Mouse (Mus musculus) limb, embryonic 14.5 days (tissue): ENCODE results near the gene Osbp2. TPM values are rescaled to one million over a fixed set of nuclear protein-coding genes. Genes with fewer than 3 reads are reported as not detected.

Experiments
- ATAC-seq: fragments of 200-750 bp; cut with Nextera tagmentation; 2 replicates; pipeline ENCODE4 v1.8.0; 2017; ENCODE audit warnings: low read depth, moderate number of reproducible peaks, moderate TSS enrichment; ENCODE audit not compliant: low FRiP score
- DNase-seq: peaks from one replicate; pipeline ENCODE4 v3.0.0-alpha.2; 2015; ENCODE audit warnings: low spot score
- H3K27ac ChIP-seq: fragments of 300-500 bp; sonication (generic); replicated peaks from 2 replicates; pipeline ENCODE4 v1.5.1; 2014; ENCODE audit warnings: low read depth, mild to moderate bottlenecking, low read length, moderate library complexity, mixed read lengths
- H3K27me3 ChIP-seq: fragments of 300-500 bp; sonication (generic); 2 replicates; pipeline ENCODE4 v1.6.1; 2014; ENCODE audit warnings: low read length, mixed read lengths; ENCODE audit not compliant: control insufficient read depth, insufficient read depth
- H3K36me3 ChIP-seq: fragments of 300-500 bp; sonication (generic); 2 replicates; pipeline ENCODE4 v1.6.1; 2014; ENCODE audit warnings: mild to moderate bottlenecking, low read length, moderate library complexity, mixed read lengths; ENCODE audit not compliant: control insufficient read depth, insufficient read depth
- H3K4me1 ChIP-seq: fragments of 300-500 bp; sonication (generic); 2 replicates; pipeline ENCODE4 v1.6.1; 2014; ENCODE audit warnings: antibody characterized with exemption, low read length, mixed read lengths; ENCODE audit not compliant: control insufficient read depth, insufficient read depth
- H3K4me2 ChIP-seq: fragments of 300-500 bp; sonication (generic); replicated peaks from 2 replicates; pipeline ENCODE4 v1.6.1; 2014; ENCODE audit warnings: low read depth, mild to moderate bottlenecking, low read length, moderate library complexity; ENCODE audit not compliant: severe bottlenecking
- H3K4me3 ChIP-seq: fragments of 300-500 bp; sonication (generic); replicated peaks from 2 replicates; pipeline ENCODE4 v1.5.1; 2014; ENCODE audit warnings: low read length
- H3K9ac ChIP-seq: fragments of 300-500 bp; sonication (generic); 2 replicates; pipeline ENCODE4 v1.6.1; 2014; ENCODE audit warnings: mild to moderate bottlenecking, low read depth, low read length, moderate library complexity; ENCODE audit not compliant: severe bottlenecking
- H3K9me3 ChIP-seq: fragments of 300-500 bp; sonication (generic); 2 replicates; pipeline ENCODE4 v1.6.1; 2016; ENCODE audit warnings: low read length; ENCODE audit not compliant: control insufficient read depth
- POLR2A ChIP-seq: fragments of 200-500 bp; IDR thresholded peaks from 2 replicates; pipeline ENCODE4 v1.8.0; 2012; ENCODE audit warnings: inconsistent platforms, mild to moderate bottlenecking, moderate library complexity, borderline replicate concordance; ENCODE audit not compliant: insufficient read depth, insufficient read length; ENCODE audit errors: extremely low read depth
- WGBS: fragments of 180-500 bp; shearing (Covaris S2); extraction: QIAGEN DNeasy Blood & Tissue Kit; methylation state at CpG from one replicate; pipeline ENCODE4 v1.1.7; 2014; 5-methylcytosine and 5-hydroxymethylcytosine counted together
- polyA plus RNA-seq, 2 experiments: library from polyadenylated mRNA; depleted of rRNA in 1 of 2; stranded (reverse) in 1 of 2; unstranded in 1 of 2; fragments of >200 nt; fragmentation: Nextera tagmentation in 1 of 2; extraction: Ambion mirVana in 1 of 2; gene quantifications; 2 replicates each; pipeline versions ENCODE4 v1.2.1 to v1.2.3; 2012 to 2014

The Osbp2 gene
- polyA plus RNA-seq, 2 experiments: 0.77 to 1.5 TPM

- TF ChIP-seq POLR2A: no peak
- DNase-seq (no peak), ATAC-seq (no peak)
- Histone ChIP-seq H3K36me3 (no peaks in the 10 kb centered on the region), H3K9ac (no peak overlapping the region), H3K27me3 (no peaks in the 10 kb centered on the region), H3K27ac (no peak overlapping the region), H3K9me3 (no peaks in the 10 kb centered on the region), H3K4me3 (no peak overlapping the region), H3K4me2 (no peak overlapping the region), H3K4me1 (no peaks in the 10 kb centered on the region)
- 80% methylated on average over 5 of the region's 5 CpGs for whole genome bisulfite sequencing
Observed at GRCm38 (mm10) chr11:3767830-3768229, 95.9 kb downstream of the Osbp2 start.

GRCm38 (mm10) chr11:3766964-3767363, 96.7 kb downstream of the Osbp2 start:
- no peak for DNase-seq

GRCm38 (mm10) chr11:3764352-3764751, 99.4 kb downstream of the Osbp2 start:
- no peak for ATAC-seq
- WGBS: 58% methylated on average over 4 of the region's 4 CpGs

More at GRCm38 (mm10) chr11:3766964-3767363, 96.7 kb downstream of the Osbp2 start:
- H3K9me3 ChIP-seq: no peaks in the 10 kb centered on the region
- no peak overlapping the region for H3K27ac ChIP-seq
- H3K4me1 ChIP-seq: no peaks in the 10 kb centered on the region; the same call in 1 of the 2 replicates
- no peak overlapping the region for H3K4me2 ChIP-seq
- H3K27me3 ChIP-seq: peaks cover 5% of the 10 kb centered on the region; the same call in 1 of the 2 replicates
- H3K36me3 ChIP-seq: no peaks in the 10 kb centered on the region
- H3K4me3 ChIP-seq: no peak overlapping the region
- no peak overlapping the region for H3K9ac ChIP-seq
- no peak for TF ChIP-seq POLR2A
- WGBS: 79% methylated on average over 8 of the region's 8 CpGs
- no peak for ATAC-seq

GRCm38 (mm10) chr11:3761775-3762501, 101.8 kb downstream of the Osbp2 start:
- Histone ChIP-seq H3K9me3 (no peaks in the 10 kb centered on the region), H3K27ac (no peak overlapping the region), H3K36me3 (no peaks in the 10 kb centered on the region), H3K27me3 (peaks cover 9% of the 10 kb centered on the region), H3K4me3 (peak overlapping the region; percentile 58), H3K4me2 (peak overlapping the region; percentile 95), H3K9ac (peak overlapping the region; percentile 66), H3K4me1 (no peaks in the 10 kb centered on the region; the same call in 1 of the 2 replicates)
- under 1% methylated on average over 68 of the region's 90 CpGs for WGBS
- DNase-seq (peak; percentile 8), ATAC-seq (0 out of 2 replicates have a peak, but pooled peaks have one; percentile 47)
- no peak for TF ChIP-seq POLR2A

More at GRCm38 (mm10) chr11:3764352-3764751, 99.4 kb downstream of the Osbp2 start:
- peaks cover 9% of the 10 kb centered on the region for H3K27me3 ChIP-seq
- H3K4me1 ChIP-seq: no peaks in the 10 kb centered on the region; the same call in 1 of the 2 replicates
- H3K4me2 ChIP-seq: no peak overlapping the region
- no peak overlapping the region for H3K27ac ChIP-seq
- no peak for TF ChIP-seq POLR2A
- no peaks in the 10 kb centered on the region for H3K9me3 ChIP-seq
- no peak for DNase-seq
- H3K36me3 ChIP-seq: no peaks in the 10 kb centered on the region
- no peak overlapping the region for H3K4me3 ChIP-seq
- H3K9ac ChIP-seq: no peak overlapping the region

- Histone ChIP-seq H3K27ac (no peak overlapping the region), H3K9ac (peak overlapping the region; percentile 66), H3K36me3 (no peaks in the 10 kb centered on the region), H3K4me1 (no peaks in the 10 kb centered on the region; the same call in 1 of the 2 replicates), H3K4me3 (peak overlapping the region; percentile 58), H3K9me3 (no peaks in the 10 kb centered on the region), H3K27me3 (peaks cover 9% of the 10 kb centered on the region), H3K4me2 (peak overlapping the region; percentile 95)
- ATAC-seq (0 out of 2 replicates have a peak, but pooled peaks have one; percentile 6), DNase-seq (peak; percentile 4)
- TF ChIP-seq POLR2A: no peak
- 9% methylated on average over 11 of the region's 11 CpGs for WGBS
Observed at GRCm38 (mm10) chr11:3761339-3761738, 102.4 kb downstream of the Osbp2 start.
